Mouse (Mus musculus) NIH3T3 (cell line): ENCODE results near the gene Slc25a26.
A peak's percentile ranks its signal among the peaks of the same experiment; 100 is the strongest.

ENCODE experiments used
- DNase-seq: peaks from one replicate; pipeline ENCODE4 v3.0.0-alpha.2; 2012; ENCODE audit warnings: low read depth

The Slc25a26 gene

GRCm38 (mm10) chr6:94601101-94601500 lies 101.0 kb downstream of the Slc25a26 start:
- no peak for DNase-seq

GRCm38 (mm10) chr6:94601811-94602210 lies 101.7 kb downstream of the Slc25a26 start:
- DNase-seq = no peak

GRCm38 (mm10) chr6:94604072-94604471 lies 103.9 kb downstream of the Slc25a26 start:
- no peak for DNase-seq

GRCm38 (mm10) chr6:94604546-94604945 lies 104.4 kb downstream of the Slc25a26 start:
- DNase-seq = no peak

- no peak for DNase-seq
Measured at GRCm38 (mm10) chr6:94613235-94613895, 113.2 kb downstream of the Slc25a26 start.

GRCm38 (mm10) chr6:94614346-94614745 lies 114.2 kb downstream of the Slc25a26 start:
- no peak for DNase-seq

- no peak for DNase-seq
Measured at GRCm38 (mm10) chr6:94615936-94616335, 115.8 kb downstream of the Slc25a26 start.

- DNase-seq = peak; percentile 83
Measured at GRCm38 (mm10) chr6:94618671-94619070, 118.5 kb downstream of the Slc25a26 start.

GRCm38 (mm10) chr6:94620287-94620686 lies 120.2 kb downstream of the Slc25a26 start:
- DNase-seq = no peak

GRCm38 (mm10) chr6:94620801-94621301 lies 120.7 kb downstream of the Slc25a26 start:
- peak; percentile 43 for DNase-seq

GRCm38 (mm10) chr6:94622983-94623382 lies 122.9 kb downstream of the Slc25a26 start:
- DNase-seq = peak; percentile 79

- DNase-seq = no peak
Measured at GRCm38 (mm10) chr6:94624543-94624942, 124.4 kb downstream of the Slc25a26 start.

GRCm38 (mm10) chr6:94625896-94626295 lies 125.8 kb downstream of the Slc25a26 start:
- no peak for DNase-seq

- DNase-seq = peak; percentile 76
Measured at GRCm38 (mm10) chr6:94626807-94627206, 126.7 kb downstream of the Slc25a26 start.

- peak; percentile 64 for DNase-seq
Measured at GRCm38 (mm10) chr6:94627714-94628595, 127.8 kb downstream of the Slc25a26 start.

- no peak for DNase-seq
Measured at GRCm38 (mm10) chr6:94628787-94629186, 128.7 kb downstream of the Slc25a26 start.

GRCm38 (mm10) chr6:94631051-94631778 lies 131.1 kb downstream of the Slc25a26 start:
- peak; percentile 48 for DNase-seq

- DNase-seq = no peak
Measured at GRCm38 (mm10) chr6:94631779-94632082, 131.6 kb downstream of the Slc25a26 start.

- no peak for DNase-seq
Measured at GRCm38 (mm10) chr6:94634274-94634673, 134.1 kb downstream of the Slc25a26 start.

- no peak for DNase-seq
Measured at GRCm38 (mm10) chr6:94634710-94635109, 134.6 kb downstream of the Slc25a26 start.

GRCm38 (mm10) chr6:94635343-94635742 lies 135.2 kb downstream of the Slc25a26 start:
- peak; percentile 49 for DNase-seq

GRCm38 (mm10) chr6:94637024-94637434 lies 136.9 kb downstream of the Slc25a26 start:
- no peak for DNase-seq
